Mouse (Mus musculus): ENCODE measurements around the gene Gm7697.
"Not testable (repeated sequence)": the region's sequence is repeated elsewhere in the genome, so short reads cannot be mapped to it uniquely, and the experiment has no call there.

Gene Gm7697

DNA sequence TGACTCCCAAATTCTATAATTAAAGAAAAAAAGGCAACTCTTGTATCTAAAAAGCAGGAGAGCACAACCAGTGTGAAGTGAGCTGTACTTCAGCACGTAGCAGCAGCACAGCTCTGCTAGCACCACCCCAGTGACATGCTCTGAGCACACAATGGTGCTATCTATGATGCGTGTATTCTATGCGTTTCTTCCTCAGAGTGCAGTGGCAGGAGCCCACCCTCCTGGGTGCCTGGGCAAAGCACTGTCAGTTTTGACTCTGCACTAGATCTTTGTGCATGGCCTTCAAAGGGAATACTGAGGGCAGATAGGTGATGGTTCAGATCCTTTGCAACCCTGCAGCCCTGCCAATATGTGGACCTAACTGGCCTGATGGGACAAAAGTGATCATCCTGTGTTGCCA lies at the start of gene Gm7697:
Gm7697 (minus strand) TSS at position 101 of the 400 bp plus-strand sequence.
- DNase-seq (ENCODE audit: extremely low read depth, low read depth), result not testable (repeated sequence)

DNA sequence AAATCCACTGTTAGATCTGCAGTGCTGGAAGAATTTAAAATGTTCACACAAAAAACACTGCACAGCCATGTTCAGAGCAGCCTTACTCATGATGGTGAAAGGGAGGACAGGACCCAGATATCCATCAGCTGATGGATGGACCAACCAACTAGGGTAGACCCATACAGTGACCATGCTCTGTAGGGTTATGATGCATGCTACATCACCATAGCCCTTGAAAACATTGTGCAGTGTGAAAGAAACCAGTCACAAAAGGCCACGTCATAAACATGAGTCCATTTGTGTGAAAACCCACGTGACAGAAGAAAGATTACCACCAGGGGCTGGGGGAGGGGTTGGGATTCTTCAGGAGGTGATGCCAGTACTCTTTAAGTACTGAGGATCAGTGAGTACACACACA lies 28.5 kb upstream of the Gm7697 start:
- DNase-seq (ENCODE audit: extremely low read depth, low read depth), result not testable (repeated sequence)

DNA sequence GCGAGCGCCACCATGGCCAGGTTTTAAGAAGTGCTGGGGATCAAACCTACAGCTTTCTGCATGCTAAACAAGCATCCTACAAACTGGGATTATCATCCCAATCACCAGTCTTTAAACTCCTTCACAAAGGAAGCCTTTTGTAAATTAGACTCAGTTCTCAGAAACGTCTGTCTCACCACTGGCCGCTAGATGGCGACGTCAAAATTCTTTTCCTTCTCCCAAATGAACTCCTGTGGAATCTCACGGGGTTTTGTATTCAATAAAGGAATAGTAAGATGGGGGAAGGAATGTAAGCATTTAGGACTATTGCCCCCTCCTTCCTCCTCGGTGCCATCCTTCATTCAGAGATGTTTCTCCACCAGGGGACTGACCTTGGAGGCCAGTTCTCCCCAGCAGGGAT lies 26.8 kb upstream of the Gm7697 start:
- not testable (repeated sequence) for DNase-seq (ENCODE audit: extremely low read depth, low read depth)

DNA sequence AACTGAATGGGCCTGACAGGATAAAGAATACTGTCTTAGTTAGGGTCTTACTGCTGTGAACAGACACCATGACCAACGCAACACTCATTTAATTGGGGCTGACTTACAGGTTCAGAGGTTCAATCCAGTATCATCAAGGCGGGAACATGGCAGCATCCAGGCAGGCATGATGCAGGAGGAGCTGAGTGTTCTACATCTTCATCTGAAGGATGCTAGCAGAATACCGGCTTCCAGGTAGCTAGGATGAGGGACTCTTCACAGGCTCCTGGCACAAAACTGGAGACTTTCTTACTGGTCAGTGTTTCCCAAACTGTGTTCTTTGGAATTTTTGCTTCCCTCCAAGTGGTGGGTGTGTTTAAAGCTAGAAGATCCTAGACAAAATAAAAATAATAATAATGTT lies 25.3 kb upstream of the Gm7697 start:
- not testable (repeated sequence) for DNase-seq (ENCODE audit: extremely low read depth, low read depth)

DNA sequence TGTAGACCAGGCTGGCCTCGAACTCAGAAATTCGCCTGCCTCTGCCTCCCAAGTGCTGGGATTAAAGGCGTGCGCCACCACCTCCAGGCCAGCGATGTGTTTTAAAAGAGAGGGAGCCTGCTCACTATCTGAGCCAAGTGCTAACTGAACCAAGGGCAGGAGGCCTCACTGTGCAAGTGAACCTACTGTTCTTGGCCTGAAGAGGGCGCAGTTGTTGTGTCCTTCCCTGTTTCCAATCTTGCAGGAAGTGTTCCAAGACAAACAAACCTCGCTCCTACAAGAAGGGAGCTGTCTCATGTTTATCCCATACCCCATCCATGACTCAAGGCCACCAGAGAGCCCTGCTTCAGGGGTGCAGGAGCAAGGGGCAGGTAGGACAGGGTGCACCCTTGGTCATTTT lies 24.4 kb upstream of the Gm7697 start:
- DNase-seq (ENCODE audit: extremely low read depth, low read depth), result not testable (repeated sequence)

DNA sequence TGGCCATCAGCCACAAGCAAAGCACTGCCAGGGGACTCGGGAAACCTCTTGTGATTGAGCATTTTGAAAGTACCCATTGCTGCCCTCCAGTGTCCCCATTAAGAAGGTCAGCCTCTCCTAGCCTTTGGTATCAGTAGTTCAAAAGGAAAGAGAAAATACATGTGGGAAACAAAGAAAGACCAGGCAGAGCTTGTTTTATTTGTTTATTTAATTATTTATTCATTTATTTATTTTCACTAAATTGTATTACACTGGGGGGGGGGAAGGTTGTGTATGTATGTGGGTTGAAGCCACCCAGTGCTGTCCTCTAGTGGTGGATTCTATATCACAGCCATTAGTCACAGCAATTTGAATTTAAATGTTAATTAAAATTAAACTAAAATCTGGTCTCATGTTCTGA lies 22.2 kb upstream of the Gm7697 start:
- not testable (repeated sequence) for DNase-seq (ENCODE audit: extremely low read depth, low read depth)

DNA sequence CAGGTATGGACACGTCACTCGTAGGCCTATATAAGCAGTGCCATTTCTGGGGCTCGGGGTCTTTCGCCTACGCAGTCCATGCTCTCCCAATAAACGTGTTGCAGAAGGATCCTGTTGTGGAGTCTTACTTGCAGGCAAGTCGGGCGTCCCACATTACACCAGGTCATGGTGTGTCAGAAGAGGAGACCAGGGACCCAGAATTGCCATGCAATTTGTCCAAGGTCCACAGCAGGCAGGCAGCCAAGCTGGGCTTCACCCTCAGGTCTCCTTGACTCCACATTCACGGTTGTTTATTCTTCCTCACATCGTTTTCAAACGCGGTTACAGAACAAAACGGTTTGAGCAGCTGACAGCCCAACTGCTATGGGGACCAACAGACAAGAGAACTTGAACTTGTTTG lies 21.7 kb upstream of the Gm7697 start:
- DNase-seq (ENCODE audit: extremely low read depth, low read depth), result not testable (repeated sequence)

DNA sequence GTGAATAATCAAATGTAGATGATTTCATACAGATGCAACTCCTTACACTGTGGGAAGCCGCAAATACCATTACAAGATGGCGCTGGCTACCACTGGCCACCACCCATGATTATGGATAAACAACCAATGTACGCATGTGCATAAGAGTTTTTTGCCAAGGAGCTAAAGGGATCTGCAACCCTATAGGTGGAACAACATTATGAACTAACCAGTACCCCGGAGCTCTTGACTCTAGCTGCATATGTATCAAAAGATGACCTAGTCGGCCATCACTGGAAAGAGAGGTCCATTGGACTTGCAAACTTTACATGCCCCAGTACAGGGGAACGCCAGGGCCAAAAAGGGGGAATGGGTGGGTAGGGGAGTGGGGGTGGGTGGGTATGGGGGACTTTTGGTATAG lies 21.2 kb upstream of the Gm7697 start:
- DNase-seq (ENCODE audit: extremely low read depth, low read depth), result not testable (repeated sequence)

DNA sequence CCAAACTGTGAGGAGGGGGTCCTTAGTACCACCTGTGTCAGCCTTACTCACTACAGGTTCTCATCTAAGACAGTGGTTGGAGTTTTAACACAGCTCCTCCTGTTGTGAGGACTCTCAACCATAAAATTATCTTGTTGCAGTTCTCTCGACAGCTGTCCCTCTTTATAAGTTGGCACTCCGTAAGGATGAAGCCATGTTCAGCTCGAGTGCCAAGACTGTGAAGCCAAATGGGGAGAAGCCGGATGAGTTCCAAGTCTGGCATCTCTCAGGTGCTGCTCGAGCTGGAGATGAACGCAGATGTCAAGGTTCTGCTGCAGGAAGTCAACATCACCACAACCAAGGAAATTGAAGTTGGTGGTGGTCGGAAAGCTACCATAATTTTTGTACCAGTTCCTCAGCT lies 18.0 kb upstream of the Gm7697 start:
- not testable (repeated sequence) for DNase-seq (ENCODE audit: extremely low read depth, low read depth)

DNA sequence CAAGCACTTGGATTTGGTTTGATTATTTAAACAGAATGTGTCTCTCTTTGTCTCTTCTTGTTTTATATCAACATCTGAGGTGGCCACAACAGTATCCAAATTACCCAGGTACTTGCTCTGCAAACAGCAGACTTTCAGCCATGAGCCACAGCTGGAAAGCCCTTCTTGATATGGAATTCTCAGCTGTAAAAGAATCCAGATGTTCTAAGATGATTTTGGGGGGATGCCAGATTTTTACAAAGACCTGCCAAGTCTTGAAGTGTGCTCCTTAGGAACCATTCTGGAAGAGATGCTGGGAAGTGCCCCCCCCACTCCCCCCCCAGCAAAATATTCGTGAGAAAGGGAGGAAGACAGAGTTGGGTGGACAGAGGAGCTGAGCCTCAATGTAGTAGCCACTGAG lies 17.6 kb upstream of the Gm7697 start:
- DNase-seq (ENCODE audit: extremely low read depth, low read depth), result not testable (repeated sequence)

DNA sequence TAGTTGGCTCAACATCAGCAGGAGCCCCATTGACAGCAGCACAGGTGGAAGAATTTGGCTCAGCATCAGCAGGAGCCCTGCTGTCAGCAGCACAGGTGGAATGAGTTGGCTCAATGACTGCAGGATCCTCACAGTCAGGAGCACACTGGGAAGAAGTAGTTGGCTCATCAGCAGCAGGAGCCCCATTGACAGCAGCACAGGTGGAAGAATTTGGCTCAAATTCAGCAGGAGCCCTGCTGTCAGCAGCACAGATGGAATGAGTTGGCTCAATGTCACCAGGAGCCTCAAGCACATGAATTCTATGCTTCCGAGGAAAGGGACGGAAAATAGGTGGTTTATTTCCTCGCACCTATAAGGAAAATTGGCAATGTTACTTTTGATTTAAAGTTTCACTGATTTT lies 47.8 kb downstream of the Gm7697 start:
- not testable (repeated sequence) for DNase-seq (ENCODE audit: extremely low read depth, low read depth)

DNA sequence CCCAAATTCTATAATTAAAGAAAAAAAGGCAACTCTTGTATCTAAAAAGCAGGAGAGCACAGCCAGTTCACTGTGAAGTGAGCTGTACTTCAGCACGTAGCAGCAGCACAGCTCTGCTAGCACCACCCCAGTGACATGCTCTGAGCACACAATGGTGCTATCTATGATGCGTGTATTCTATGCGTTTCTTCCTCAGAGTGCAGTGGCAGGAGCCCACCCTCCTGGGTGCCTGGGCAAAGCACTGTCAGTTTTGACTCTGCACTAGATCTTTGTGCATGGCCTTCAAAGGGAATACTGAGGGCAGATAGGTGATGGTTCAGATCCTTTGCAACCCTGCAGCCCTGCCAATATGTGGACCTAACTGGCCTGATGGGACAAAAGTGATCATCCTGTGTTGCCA lies 69.3 kb downstream of the Gm7697 start, which contains the start of gene Gm9495:
Gm9495 (minus strand) TSS at position 101 of the 400 bp plus-strand sequence.
- not testable (repeated sequence) for DNase-seq (ENCODE audit: extremely low read depth, low read depth)

Data from MEL-GATA-1-ER (cell line).